Mouse (Mus musculus) frontal cortex, postnatal 36 days (tissue): ENCODE data around the gene Rad18.
"Not testable (repeated sequence)": the region's sequence is repeated elsewhere in the genome, so short reads cannot be mapped to it uniquely, and the experiment has no call there.

ENCODE experiments used
- DNase-seq, 2 experiments: peaks; one replicate each; pipeline ENCODE4 v3.0.0; 2022; ENCODE audit warnings: low spot score in 2 of 2

Rad18 gene

GRCm38 (mm10) chr6:112696056-112696950, at the start of gene Rad18:
Gene Rad18 (minus strand): TSS chr6:112696686.
- DNase-seq = peak; percentile 80 to 87

DNA sequence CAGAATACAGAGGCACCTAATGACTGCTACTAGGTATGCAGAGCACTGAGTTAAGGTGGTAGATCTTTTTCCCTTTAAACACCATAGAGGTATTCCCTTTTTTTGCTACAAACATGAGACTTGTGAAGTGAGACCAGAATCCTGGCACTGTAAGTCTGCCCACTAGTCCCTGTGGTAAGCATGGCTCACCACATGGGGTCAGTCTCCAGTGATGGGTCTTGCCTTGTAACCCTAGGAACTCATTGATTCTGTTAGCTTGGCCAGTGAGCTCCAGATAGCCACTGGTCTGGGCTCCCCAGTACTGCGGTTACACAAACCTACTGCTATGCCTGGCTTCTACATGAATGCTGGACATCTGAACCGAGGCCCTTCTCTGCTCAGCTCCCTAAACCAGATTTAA, 45.8 kb upstream of the Rad18 start:
- DNase-seq = no peak

DNA sequence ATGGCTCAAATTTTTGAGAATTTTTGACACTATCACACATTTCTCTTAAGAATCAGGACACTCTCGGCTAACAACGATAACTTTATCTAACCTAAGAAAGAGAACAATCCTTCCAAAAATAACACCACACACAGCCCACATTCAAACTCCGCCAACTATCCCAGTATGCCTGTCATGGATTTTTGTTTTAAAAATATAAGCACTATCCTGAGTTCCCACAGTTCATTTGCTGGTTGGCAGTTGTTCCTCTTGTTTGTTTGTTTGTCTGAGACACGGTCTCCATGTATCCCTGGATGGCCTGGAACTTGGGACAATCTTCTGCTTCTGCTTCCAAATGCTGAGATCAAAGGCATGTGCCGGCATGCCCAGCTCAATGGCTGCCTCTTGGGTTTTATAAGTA, 45.3 kb upstream of the Rad18 start:
- no peak for DNase-seq

DNA sequence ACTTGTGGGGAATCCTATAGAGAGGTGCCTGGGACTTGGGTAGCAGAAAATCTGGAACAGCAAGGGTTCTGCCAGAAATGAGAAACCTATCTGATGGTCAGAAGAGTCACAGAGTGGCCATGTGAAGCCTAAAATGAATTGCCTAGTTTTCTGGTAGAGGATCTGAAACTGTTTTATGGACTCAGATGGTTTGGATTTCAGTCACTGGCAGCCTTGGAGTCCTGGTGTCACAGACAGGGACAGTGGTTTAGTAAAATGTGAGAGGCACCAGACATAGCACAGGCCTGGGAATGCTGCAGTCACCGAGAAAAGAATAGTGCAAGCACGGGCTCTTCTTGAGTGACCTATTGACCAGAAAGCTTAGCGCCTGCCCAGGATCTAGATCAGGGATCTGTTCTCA, 43.1 kb upstream of the Rad18 start:
- DNase-seq = no peak

GRCm38 (mm10) chr6:112738924-112739323, 42.4 kb upstream of the Rad18 start:
- DNase-seq = no peak

- peak in 1 of 2 experiments; percentile 45 for DNase-seq
These were observed 40.0 kb upstream of the Rad18 start for GRCm38 (mm10) chr6:112736471-112736870.

DNA sequence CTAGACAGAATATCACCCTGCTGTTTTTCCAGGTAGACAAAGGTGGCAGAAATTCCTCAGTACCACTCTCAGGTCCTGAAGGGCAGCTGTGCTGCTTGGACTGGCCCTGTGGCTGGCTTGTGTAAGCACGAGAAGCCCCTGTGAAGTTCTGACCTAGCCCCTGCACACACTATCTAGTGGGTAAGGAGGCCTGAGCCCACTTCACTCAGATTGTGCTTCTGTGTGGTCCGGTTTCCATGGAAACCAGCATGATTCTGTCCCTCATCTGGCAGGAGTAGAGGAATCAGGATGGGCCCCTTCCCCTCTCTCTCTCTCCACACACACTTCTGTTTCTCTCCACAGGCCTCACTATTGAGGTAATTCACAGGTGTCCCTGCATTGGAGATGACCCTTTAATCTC, 38.6 kb upstream of the Rad18 start:
- DNase-seq = no peak

DNA sequence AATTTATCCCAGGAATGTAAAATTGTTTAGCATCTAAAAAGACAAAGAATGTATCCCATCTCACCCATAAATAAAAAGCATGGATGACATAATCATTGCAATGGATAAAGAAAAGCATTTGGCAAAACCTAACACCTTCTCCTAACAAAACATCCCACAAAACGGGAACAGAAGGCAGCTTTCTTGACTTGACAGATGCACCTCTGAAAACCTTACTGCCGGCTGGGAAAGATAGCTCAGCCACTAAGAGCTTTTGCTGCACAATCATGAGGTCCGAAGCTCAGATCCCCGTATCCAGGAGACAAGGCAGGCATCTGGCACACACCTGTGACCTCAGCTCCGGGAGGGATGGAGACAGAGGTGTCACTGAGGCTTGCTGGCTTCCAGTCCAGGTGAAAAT, 37.5 kb upstream of the Rad18 start:
- no peak for DNase-seq

- no peak for DNase-seq
These were observed 35.9 kb upstream of the Rad18 start for GRCm38 (mm10) chr6:112732434-112732833.

GRCm38 (mm10) chr6:112731386-112731785, 34.9 kb upstream of the Rad18 start:
- no peak for DNase-seq

DNA sequence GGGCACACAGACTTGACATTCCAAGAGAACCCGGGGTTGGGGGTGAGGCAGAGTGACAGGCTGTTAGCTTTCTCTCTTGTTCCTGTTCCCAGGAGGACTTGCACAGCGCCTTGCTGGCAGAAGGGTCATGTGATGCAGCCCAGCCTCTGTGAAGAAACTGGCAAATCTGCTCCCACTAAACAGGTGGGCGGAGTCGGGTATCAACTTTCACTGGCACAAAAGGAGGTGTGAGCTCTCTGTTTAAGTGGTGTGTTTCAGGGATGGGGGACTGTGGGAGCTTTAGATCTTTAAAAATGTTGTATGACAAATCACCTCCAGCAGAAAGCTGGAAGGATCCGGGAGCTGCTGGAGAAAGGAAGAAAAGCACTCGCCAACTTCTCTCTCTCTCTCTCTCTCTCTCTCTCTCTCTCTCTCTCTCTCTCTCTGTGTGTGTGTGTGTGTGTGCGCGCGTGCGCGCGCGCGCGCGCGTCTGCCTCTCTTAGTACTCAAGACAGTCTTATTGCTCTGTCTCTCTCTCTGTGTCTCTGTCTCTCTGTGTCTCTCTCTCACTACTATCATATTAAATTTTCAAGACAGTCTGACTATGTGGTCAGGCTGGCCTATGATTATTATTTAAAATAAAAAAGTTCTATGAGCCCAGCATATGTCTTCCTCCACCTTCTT, 32.4 kb upstream of the Rad18 start:
- DNase-seq = peak; percentile 79 to 91

- DNase-seq = no peak
These were observed 29.0 kb upstream of the Rad18 start for GRCm38 (mm10) chr6:112725468-112725867.

GRCm38 (mm10) chr6:112720409-112721080, 24.1 kb upstream of the Rad18 start:
- DNase-seq = peak in 1 of 2 experiments; percentile 47

GRCm38 (mm10) chr6:112719983-112720382, 23.5 kb upstream of the Rad18 start:
- DNase-seq = peak in 1 of 2 experiments; percentile 49

- DNase-seq = no peak
These were observed 20.7 kb upstream of the Rad18 start for GRCm38 (mm10) chr6:112717168-112717567.

DNA sequence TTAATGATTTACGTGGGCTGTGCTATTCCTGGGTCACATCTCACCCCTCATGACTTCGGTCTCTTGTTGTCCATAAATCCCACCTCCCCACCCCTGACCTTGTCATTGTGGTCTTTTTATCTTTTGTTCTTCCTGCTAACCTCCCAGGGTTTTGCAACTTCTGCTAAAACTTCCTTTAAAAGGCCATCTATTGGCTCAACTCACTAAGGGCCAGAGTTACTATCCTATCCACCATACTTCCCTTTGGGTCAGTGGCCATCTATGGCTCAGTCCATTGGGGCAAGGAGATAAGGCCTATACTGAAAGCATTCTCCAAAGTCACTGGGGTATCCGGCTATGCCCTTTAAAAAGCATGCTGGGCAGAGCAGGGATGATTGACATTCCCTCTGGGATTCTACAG, 17.5 kb upstream of the Rad18 start:
- DNase-seq = no peak

DNA sequence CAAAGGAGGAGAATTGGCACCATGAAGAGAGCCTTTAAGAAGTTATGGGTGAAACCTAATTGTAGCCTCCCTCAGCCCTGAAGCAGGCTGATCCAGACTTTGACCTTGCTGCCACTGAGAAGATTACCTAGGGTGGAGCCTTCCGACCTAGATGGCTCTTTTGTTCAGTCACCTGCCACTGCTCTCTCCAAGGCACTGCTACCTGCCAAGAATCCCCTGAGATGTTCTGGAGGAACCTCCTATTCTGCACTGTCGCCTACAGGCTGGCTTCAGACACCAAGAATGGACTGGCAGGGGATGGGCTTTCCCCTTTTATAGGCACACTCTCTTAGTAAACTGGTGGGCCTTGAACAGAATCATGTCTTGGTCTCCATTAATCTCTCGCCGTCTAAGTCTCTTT, 5.8 kb upstream of the Rad18 start:
- DNase-seq = not testable (repeated sequence)

- DNase-seq = peak; percentile 47 to 55
These were observed 3.9 kb upstream of the Rad18 start for GRCm38 (mm10) chr6:112700392-112700791.

- DNase-seq = no peak
These were observed 2.6 kb upstream of the Rad18 start for GRCm38 (mm10) chr6:112699115-112699514.

DNA sequence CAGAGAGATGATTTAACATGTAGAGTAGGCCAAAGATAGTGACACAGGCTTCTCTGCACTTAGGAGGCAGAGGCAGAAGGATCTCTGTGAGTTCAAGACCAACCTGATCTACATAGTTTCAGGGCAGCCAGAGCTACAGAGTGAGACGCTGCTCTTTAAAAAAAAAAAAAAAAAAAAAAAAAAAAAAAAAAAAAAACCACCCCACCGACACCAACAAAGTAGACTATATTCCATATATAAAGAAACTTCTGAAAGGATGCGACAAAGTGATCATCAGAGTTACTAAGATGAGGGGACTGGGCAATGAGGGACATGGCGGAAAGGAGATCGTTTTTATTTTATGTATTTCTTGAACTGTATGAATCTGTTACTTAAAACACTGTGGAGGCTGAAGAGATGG, 2.0 kb downstream of the Rad18 start:
- DNase-seq = no peak

DNA sequence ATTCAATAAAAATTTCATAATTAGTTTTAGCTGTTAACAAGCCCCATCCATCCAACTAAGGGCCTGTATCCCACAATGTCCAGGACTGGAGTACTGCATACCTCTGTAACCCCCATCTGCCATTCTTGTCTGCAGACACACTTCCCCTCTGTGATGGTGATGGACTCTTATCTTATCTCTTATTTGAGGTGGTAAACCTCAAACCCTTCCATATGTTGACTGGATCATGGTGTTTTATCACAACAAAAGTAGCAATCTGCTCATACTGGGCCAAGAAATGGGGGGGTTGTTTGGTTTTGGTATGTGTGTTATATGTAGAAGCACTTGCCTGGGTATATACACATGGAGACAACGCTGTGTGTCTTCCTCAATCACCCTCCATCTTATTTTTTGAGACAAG, 5.0 kb downstream of the Rad18 start:
- DNase-seq = no peak

DNA sequence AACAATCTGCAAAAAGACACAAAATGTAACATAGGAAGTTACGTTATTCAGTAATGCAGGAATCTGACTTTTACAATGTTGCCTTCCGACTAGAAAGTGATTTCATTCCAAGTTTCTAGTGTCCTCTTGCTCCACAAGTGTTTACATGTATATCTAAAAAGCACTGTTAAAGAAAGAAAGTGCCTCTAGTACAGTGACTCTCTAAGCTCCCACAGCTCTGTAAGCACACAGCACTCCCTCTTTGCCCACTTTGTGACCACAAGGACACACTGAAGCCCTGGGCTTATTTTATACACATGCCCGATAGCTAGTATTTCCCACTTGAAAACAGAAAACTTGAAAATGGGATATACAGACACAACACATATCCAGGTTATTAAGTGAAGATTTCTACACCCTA, 8.5 kb downstream of the Rad18 start:
- no peak for DNase-seq

DNA sequence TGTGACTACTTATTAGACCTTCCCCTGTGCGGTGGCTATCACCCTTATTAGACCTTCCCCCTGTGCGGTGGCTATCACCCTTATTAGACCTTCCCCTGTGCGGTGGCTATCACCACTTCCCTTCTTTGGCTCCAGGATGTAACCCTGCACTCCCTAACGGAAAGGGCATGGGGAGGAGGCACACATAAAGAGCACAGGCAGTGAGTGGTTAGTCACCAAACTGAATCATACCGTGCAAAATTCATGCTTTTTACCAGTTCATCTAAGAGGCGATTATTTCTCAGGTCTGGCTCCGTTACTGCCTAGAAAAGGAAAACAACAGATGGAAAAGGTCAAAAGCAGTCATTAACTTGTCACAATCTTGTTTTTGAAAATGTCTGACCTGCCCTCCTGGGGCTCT, 10.0 kb downstream of the Rad18 start:
- no peak for DNase-seq
